Mouse (Mus musculus) CD4-positive naive resting alpha-beta T cell, adult 76 days (primary cell): ENCODE data around the gene Lrrc36. TPM values are rescaled to one million over a fixed set of nuclear protein-coding genes. Genes with fewer than 3 reads are reported as not detected.

Source experiments
- total RNA-seq: library from RNA; stranded (reverse); gene quantifications from one replicate; pipeline ENCODE4 v1.2.4, GENCODE M21; 2023

The Lrrc36 gene
- total RNA-seq: not detected

GRCm38 (mm10) chr8:105413391-105413790, at the start of gene Lrrc36, which contains the start of gene Kctd19:
Gene Lrrc36 (plus strand): TSS chr8:105413571.
Gene Kctd19 (minus strand): TSS chr8:105413502.

DNA sequence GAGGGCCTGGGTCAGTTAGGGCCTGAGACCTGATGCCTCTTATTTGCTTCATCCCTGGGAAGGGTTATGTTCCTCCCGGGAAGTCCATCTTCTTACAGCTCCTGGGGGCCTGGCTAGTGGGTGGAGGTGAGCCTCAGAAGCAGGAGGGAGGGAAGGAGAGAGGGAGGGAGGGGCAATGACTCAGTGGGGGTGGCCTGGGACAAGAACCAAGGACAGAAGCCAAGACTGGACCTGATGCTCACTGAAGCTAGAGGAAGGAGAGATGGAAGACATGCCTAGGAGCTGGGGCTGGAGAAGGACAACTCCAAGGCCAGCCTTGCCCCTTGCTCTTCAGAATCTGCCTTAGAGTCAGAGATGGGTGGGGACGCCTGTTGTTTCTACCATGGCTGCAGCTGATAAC, 40.3 kb upstream of the Lrrc36 start, which contains the start of gene Plekhg4:
Gene Plekhg4 (plus strand): TSS at position 243 of the 400 bp plus-strand sequence.

GRCm38 (mm10) chr8:105471314-105472015, 58.1 kb downstream of the Lrrc36 start, which contains the start of gene Tppp3:
Gene Tppp3 (minus strand): TSS chr8:105471526.

DNA sequence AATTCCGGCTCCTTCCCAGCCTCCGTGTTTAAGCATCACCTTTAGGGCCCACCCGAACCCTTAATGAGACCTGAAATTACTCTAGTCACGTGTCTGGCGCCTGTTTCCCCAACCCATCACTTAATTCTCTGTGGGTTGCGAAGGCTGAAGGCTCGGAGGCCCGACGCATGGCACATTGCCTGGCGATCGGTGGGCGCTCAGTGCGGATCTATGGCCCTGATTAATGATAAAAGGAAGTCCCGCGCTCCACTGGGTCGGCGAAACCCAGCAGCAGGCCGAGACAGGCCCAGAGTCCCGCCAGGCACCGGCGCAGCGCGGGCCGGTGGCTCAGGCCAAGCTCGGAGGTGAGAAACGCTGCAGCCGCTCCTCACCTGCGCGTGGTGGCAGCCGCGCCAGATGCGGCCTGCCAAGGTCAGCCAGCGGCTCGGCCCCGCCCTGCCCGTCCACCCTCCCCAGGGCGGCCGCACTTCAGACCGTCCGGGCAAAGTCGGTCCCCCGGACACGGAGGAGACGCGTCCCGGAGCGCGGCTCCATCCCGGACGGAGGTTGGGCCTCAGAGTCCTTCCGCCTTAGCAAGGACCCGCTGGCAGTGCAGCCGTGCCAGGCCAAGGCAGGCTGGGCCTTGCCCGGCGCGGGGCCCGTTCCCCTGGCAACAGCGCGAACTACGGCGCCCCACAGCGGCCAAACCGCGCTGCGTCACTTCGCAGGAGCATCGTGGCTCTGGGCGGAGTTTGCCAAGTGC, 83.2 kb downstream of the Lrrc36 start, which contains the start of gene Zdhhc1:
Gene Zdhhc1 (minus strand): TSS at position 464 of the 742 bp plus-strand sequence.

Other genes starting within 250 kb of the Lrrc36 start
- 96.8 TPM for gene Cbfb, start 242.9 kb upstream of the Lrrc36 start, total RNA-seq
- gene D230025D16Rik, start 188.4 kb upstream of the Lrrc36 start, total RNA-seq: 23.3 TPM
- 2.3 TPM for gene B3gnt9, start 158.4 kb upstream of the Lrrc36 start, total RNA-seq
- gene Tradd, start 149.0 kb upstream of the Lrrc36 start, total RNA-seq: 22.7 TPM
- 10.0 TPM for gene Fbxl8, start 148.9 kb upstream of the Lrrc36 start, total RNA-seq
- gene Hsf4, start 143.8 kb upstream of the Lrrc36 start, total RNA-seq: 0.94 TPM
- not detected for gene Nol3, start 137.4 kb upstream of the Lrrc36 start, total RNA-seq
- 5.0 TPM for gene 4931428F04Rik, start 123.7 kb upstream of the Lrrc36 start, total RNA-seq
- gene Exoc3l, start 117.5 kb upstream of the Lrrc36 start, total RNA-seq: 0.67 TPM
- 90.3 TPM for gene E2f4, start 115.9 kb upstream of the Lrrc36 start, total RNA-seq
- gene Elmo3, start 108.0 kb upstream of the Lrrc36 start, total RNA-seq: 4.6 TPM
- 5.3 TPM for gene Lrrc29, start 87.3 kb upstream of the Lrrc36 start, total RNA-seq
- gene Tmem208, start 87.2 kb upstream of the Lrrc36 start, total RNA-seq: 25.6 TPM
- 17.7 TPM for gene Fhod1, start 65.6 kb upstream of the Lrrc36 start, total RNA-seq
- 0.82 TPM for gene Slc9a5, start 64.7 kb upstream of the Lrrc36 start, total RNA-seq
- not detected for gene Plekhg4, start 40.3 kb upstream of the Lrrc36 start, total RNA-seq
- not detected for gene Kctd19, start 69 bp upstream of the Lrrc36 start, total RNA-seq
- 0.82 TPM for gene Tppp3, start 58.0 kb downstream of the Lrrc36 start, total RNA-seq
- 4.3 TPM for gene Zdhhc1, start 83.3 kb downstream of the Lrrc36 start, total RNA-seq
- gene Hsd11b2, start 105.2 kb downstream of the Lrrc36 start, total RNA-seq: not detected
- gene Atp6v0d1, start 152.5 kb downstream of the Lrrc36 start, total RNA-seq: 82.3 TPM
- gene Ripor1, start 191.7 kb downstream of the Lrrc36 start, total RNA-seq: 19.3 TPM
- gene Ctcf, start 223.0 kb downstream of the Lrrc36 start, total RNA-seq: 147 TPM
- gene Agrp, start 223.8 kb downstream of the Lrrc36 start, total RNA-seq: not detected